Mouse (Mus musculus): ENCODE results near the gene Osbpl7. TPM values are rescaled to one million over a fixed set of nuclear protein-coding genes. Genes with fewer than 3 reads are reported as not detected.
A peak's percentile ranks its signal among the peaks of the same experiment; 100 is the strongest.

Gene Osbpl7
- polyA plus RNA-seq (2014; fragmentation: Nextera tagmentation; extraction: Ambion mirVana) = 4.2 and 6.1 TPM in 2 replicates

DNA sequence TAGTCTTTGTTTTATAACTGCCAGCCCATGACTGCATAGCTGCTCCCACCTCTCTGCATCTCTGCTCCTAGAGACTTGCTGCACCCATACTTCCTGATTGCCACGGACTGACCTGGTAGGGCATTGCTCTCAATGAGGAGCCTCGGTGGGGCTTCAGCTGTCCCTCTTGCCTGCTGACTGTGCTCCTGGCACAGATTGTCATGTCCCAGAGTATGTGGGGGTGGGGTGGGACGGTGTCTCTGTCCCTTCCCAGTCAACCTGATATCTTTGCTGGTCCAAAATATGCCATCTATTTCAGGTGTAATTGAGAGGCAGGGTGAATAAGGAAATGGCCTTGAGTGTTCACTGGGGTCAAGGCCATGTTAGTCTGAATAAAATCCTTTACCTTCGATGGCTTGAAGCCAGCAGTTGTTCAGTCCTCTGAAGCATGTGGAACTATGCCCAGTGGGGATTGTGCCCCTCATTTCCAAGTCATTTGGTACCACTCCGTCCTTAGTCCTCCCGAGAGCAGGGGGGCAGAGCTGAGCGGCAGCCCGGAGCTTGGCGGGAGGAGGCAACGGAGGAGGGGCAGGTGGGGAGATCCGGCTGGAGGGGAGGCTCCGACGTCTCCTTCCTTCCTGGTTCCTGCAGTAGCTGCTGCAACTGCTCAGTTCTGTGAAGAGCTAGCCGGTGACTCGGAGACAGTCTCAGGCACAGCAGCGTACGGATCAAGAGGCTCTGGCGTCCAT is at the start of gene Osbpl7:
Gene Osbpl7 (plus strand): TSS at position 413 of the 728 bp plus-strand sequence.
- peak; percentile 76 for ATAC-seq (ENCODE audit: low FRiP score)

GRCm38 (mm10) chr11:97003170-97003569 is 47.3 kb upstream of the Osbpl7 start:
- Histone ChIP-seq H3K4me3 (ENCODE audit: low read depth, low read length) (no peak overlapping the region), H3K4me1 (replicated peaks; ENCODE audit: control insufficient read depth, insufficient read depth, low read length) (no peaks in the 10 kb centered on the region), H3K9ac (ENCODE audit: low read depth, low read length) (no peak overlapping the region), H3K4me2 (replicated peaks; ENCODE audit: low read depth, low read length) (no peak overlapping the region), H3K36me3 (ENCODE audit: control insufficient read depth, insufficient read depth, low read length) (no peaks in the 10 kb centered on the region), H3K27ac (ENCODE audit: low read depth, low read length) (no peak overlapping the region), H3K9me3 (ENCODE audit: control insufficient read depth, low read length) (no peaks in the 10 kb centered on the region), H3K27me3 (ENCODE audit: control insufficient read depth, insufficient read depth, low read length) (0 out of 2 replicates have a peak, but pooled peaks cover under 1% of the 10 kb centered on the region)
- WGBS = 36% methylated on average over 5 of the region's 5 CpGs
- DNase-seq (ENCODE audit: low spot score) (no peak), ATAC-seq (ENCODE audit: low FRiP score) (no peak)

More for the DNA sequence above, at the start of gene Osbpl7:
- Histone ChIP-seq H3K27ac (ENCODE audit: low read depth, low read length) (no peak within 1 kb of the TSS), H3K4me3 (ENCODE audit: low read depth, low read length) (peak within 1 kb of the TSS; percentile 52), H3K27me3 (ENCODE audit: control insufficient read depth, insufficient read depth, low read length) (no peaks in the 10 kb centered on the region), H3K4me1 (replicated peaks; ENCODE audit: control insufficient read depth, insufficient read depth, low read length) (peaks cover 6% of the 10 kb centered on the region), H3K36me3 (ENCODE audit: control insufficient read depth, insufficient read depth, low read length) (no peaks in the 10 kb centered on the region), H3K9me3 (ENCODE audit: control insufficient read depth, low read length) (no peaks in the 10 kb centered on the region), H3K9ac (ENCODE audit: low read depth, low read length) (peak within 1 kb of the TSS; percentile 60), H3K4me2 (replicated peaks; ENCODE audit: low read depth, low read length) (peak within 1 kb of the TSS; percentile 65)
- peak; percentile 72 for DNase-seq (ENCODE audit: low spot score)
- WGBS = 9% methylated on average over 18 of the region's 18 CpGs

DNA sequence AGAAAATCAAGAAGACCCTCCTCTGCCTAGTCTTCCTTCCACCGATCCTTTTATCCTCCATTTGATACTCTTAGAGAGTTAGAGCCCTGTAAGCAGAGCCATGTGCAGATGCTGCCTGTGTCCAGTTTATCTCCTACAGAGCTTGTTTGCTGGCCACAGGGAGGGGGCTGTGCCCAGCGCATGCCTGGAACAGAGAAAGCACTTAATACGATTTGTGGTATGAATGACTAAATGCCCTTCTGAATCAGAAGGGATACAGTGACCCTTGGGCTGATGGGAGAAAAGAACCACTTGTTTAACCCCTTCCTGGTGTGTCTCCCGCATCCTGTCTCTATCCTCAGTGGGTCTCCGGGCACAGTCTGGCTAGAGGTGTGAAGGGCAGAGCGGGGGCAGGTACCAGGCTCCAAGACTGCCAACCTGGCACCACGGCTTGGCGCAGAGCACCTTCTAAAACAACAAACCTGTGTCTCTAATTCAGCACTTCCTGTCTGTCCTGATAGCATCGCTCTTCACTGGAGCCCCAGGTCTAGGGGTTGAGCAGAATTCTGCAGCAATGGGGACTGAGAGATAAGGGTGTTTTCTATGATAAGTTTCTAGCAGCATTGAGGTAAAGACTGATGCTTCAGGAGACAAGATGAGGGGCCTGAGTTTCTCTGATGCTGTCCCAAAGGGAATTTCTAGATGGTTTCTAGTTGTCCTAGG is 43.2 kb upstream of the Osbpl7 start:
- ATAC-seq (ENCODE audit: low FRiP score) = no peak

DNA sequence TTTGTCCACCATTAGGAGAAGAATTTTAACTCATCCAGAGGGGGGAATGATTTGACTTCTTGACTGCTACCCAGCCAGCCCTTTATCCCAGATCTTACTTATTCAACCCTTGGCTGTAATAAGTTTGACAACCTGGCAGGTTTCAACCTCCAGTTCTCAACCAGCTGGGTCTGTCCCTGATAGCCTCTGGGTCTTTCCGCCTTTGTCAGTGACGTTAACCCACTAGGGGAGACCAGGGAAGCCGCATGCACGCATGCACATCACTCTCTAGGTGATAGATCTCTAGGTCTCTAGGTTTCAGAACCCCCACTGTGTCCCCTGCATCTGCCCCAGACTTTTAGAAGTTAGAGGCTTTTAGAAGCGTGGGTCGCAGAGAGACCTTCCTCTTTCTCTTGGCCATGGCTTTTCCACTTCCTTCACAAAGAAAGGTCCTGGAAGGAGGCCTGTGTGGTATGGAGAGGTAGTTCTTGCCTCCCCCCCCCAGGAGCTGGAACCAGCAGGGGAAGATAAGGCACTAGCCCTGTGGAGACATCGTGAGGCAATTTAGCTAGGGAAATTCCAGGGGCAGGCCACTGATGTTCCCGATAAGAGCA is 41.1 kb upstream of the Osbpl7 start:
- Histone ChIP-seq H3K9ac (ENCODE audit: low read depth, low read length) (no peak overlapping the region), H3K4me3 (ENCODE audit: low read depth, low read length) (no peak overlapping the region), H3K36me3 (ENCODE audit: control insufficient read depth, insufficient read depth, low read length) (no peaks in the 10 kb centered on the region), H3K9me3 (ENCODE audit: control insufficient read depth, low read length) (no peaks in the 10 kb centered on the region), H3K4me1 (replicated peaks; ENCODE audit: control insufficient read depth, insufficient read depth, low read length) (no peaks in the 10 kb centered on the region), H3K27ac (ENCODE audit: low read depth, low read length) (no peak overlapping the region), H3K27me3 (ENCODE audit: control insufficient read depth, insufficient read depth, low read length) (peaks cover 5% of the 10 kb centered on the region), H3K4me2 (replicated peaks; ENCODE audit: low read depth, low read length) (no peak overlapping the region)
- DNase-seq (ENCODE audit: low spot score) = no peak
- 56% methylated on average over 8 of the region's 8 CpGs for WGBS
- no peak for ATAC-seq (ENCODE audit: low FRiP score)

More for the DNA sequence above, 43.2 kb upstream of the Osbpl7 start:
- DNase-seq (ENCODE audit: low spot score) = no peak
- Histone ChIP-seq H3K36me3 (ENCODE audit: control insufficient read depth, insufficient read depth, low read length) (no peaks in the 10 kb centered on the region), H3K4me1 (replicated peaks; ENCODE audit: control insufficient read depth, insufficient read depth, low read length) (no peaks in the 10 kb centered on the region), H3K27me3 (ENCODE audit: control insufficient read depth, insufficient read depth, low read length) (peaks cover 3% of the 10 kb centered on the region; the same call in 1 of the 2 replicates), H3K9ac (ENCODE audit: low read depth, low read length) (no peak overlapping the region), H3K27ac (ENCODE audit: low read depth, low read length) (no peak overlapping the region), H3K9me3 (ENCODE audit: control insufficient read depth, low read length) (no peaks in the 10 kb centered on the region), H3K4me3 (ENCODE audit: low read depth, low read length) (no peak overlapping the region), H3K4me2 (replicated peaks; ENCODE audit: low read depth, low read length) (no peak overlapping the region)
- WGBS = 77% methylated on average over 9 of the region's 9 CpGs

DNA sequence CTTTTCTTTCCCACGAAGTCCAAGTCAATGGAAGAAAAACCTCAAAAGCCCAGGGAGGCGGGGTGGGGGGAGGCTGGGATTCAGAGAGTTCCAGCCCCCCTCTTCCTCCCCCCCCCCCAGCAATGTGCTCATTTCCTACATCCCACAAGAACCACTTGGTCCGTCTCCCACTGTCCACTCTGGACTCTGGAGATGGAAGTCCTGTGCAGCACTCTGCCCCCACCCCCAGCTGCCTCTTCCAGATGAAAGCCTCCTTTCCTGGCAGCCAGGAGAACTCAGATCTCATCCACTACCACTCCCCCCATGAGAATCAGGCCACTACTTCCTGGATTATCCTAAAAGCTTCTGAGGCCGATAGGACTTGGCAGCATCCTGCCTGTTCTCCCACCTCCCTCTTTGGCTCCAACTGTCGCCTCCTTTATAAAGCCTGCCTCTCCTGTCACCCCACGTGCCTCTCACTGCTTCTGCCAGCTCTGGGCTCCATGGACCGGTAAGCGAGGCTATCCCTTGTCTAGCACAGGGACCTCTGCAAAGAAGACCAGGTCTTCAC is 37.2 kb upstream of the Osbpl7 start, which contains the start of gene Sp6:
Gene Sp6 (plus strand): TSS at position 274 of the 550 bp plus-strand sequence.
- no peak for ATAC-seq (ENCODE audit: low FRiP score)
- Histone ChIP-seq H3K4me1 (replicated peaks; ENCODE audit: control insufficient read depth, insufficient read depth, low read length) (no peaks in the 10 kb centered on the region), H3K27ac (ENCODE audit: low read depth, low read length) (no peak within 1 kb of the TSS), H3K4me2 (replicated peaks; ENCODE audit: low read depth, low read length) (no peak within 1 kb of the TSS), H3K9ac (ENCODE audit: low read depth, low read length) (no peak within 1 kb of the TSS), H3K9me3 (ENCODE audit: control insufficient read depth, low read length) (no peaks in the 10 kb centered on the region), H3K36me3 (ENCODE audit: control insufficient read depth, insufficient read depth, low read length) (no peaks in the 10 kb centered on the region), H3K27me3 (ENCODE audit: control insufficient read depth, insufficient read depth, low read length) (peaks cover 32% of the 10 kb centered on the region), H3K4me3 (ENCODE audit: low read depth, low read length) (no peak within 1 kb of the TSS)
- no peak for DNase-seq (ENCODE audit: low spot score)
- 33% methylated on average over 7 of the region's 8 CpGs for WGBS

DNA sequence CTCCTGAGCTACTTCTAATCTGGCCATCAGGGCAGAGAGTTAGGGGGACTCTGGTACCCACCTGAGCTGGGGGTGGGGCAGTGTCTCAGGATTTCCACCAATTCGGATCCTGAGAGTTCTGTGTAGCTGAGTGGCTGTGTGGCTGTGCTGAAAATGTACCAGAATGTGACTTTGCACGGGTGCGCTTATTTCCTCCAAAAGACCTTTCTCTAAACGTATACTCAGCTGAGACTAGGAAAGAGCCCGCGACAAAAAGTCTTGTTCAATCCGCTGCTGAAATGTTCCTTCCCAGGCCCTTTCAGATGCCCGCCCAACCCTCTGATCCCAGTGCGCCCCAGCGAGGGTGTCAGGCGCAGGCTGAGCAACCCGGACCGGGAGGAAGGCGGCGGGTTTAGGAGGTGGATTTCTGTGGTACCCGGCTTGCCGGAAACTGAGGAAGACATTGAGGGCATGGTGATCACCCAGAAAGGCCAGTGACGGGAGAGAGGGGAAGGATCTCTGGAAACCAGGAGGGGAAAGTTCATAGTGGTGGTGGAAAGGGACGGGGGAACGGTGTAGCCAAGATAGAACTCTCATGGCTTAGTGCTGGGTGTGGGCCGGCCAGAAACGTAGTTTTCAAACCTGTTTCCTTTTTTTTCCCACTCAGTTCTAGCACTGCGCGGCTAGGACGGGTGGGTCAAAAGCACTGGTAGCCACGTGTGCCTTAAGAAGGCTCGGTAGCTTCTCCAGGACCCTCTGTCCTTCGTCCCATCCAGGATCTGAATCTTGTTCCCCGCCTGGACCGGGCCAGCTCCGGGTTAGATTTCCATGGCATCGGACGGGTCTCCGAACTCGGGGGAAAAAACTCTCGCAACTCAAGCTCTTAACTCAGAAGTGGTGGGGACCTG is 32.5 kb upstream of the Osbpl7 start:
- no peaks in the 10 kb centered on the region for H3K9me3 ChIP-seq (ENCODE audit: control insufficient read depth, low read length)
- ATAC-seq (ENCODE audit: low FRiP score) (no peak), DNase-seq (ENCODE audit: low spot score) (peak; percentile 55)
- H3K4me3 ChIP-seq (ENCODE audit: low read depth, low read length) = no peak overlapping the region; the same call in 1 of the 2 replicates
- no peaks in the 10 kb centered on the region for H3K36me3 ChIP-seq (ENCODE audit: control insufficient read depth, insufficient read depth, low read length)
- peak overlapping the region; percentile 38 for H3K4me2 ChIP-seq (replicated peaks; ENCODE audit: low read depth, low read length)
- H3K27ac ChIP-seq (ENCODE audit: low read depth, low read length) = no peak overlapping the region
- WGBS = 1% methylated on average over 36 of the region's 36 CpGs
- H3K4me1 ChIP-seq (replicated peaks; ENCODE audit: control insufficient read depth, insufficient read depth, low read length) = peaks cover 19% of the 10 kb centered on the region
- H3K27me3 ChIP-seq (ENCODE audit: control insufficient read depth, insufficient read depth, low read length) = peaks cover 75% of the 10 kb centered on the region
- H3K9ac ChIP-seq (ENCODE audit: low read depth, low read length) = no peak overlapping the region

DNA sequence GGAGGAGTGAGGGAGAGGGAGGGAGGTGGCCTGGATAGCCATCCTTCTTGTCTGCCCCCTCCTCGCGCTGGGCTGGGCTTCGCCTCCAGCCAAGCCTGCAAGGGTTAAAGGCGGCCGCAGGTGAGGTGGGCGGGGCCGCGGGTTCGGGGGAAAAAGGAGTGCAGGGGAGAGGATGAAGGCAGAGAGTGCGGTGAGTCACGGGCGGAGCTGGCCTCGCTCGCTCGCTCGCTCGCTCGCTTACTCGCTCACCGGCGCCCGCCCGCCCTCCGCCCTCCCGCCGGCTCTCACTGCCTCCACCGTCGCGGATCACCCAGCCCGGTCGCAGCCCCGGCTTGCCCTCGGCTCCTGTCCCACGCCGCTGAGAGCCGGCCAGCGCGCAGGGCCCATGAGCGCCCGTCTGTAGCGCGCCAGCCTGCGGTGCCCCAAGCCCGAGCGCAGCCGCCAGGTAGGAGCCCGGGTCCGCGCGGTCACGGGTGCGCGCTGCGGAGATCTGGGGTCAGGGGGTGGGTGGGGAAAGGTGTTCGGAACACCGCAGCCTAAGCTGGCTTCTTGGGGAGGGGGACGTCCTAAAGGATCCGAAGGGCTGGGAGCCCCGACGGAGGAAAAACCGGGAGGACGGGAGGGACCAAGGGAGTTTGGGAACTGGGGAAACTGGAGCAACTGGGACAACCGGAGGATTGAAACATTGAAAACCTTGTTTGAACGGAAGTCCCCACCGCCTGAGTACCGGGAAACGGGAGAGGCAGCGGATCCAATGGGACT is 31.7 kb upstream of the Osbpl7 start:
- peak overlapping the region; percentile 38 for H3K4me2 ChIP-seq (replicated peaks; ENCODE audit: low read depth, low read length)
- H3K27ac ChIP-seq (ENCODE audit: low read depth, low read length) = no peak overlapping the region
- H3K36me3 ChIP-seq (ENCODE audit: control insufficient read depth, insufficient read depth, low read length) = no peaks in the 10 kb centered on the region
- no peaks in the 10 kb centered on the region for H3K9me3 ChIP-seq (ENCODE audit: control insufficient read depth, low read length)
- 1% methylated on average over 39 of the region's 68 CpGs for WGBS
- no peak overlapping the region for H3K9ac ChIP-seq (ENCODE audit: low read depth, low read length)
- DNase-seq (ENCODE audit: low spot score) = peak; percentile 62
- peaks cover 82% of the 10 kb centered on the region for H3K27me3 ChIP-seq (ENCODE audit: control insufficient read depth, insufficient read depth, low read length)
- peaks cover 19% of the 10 kb centered on the region for H3K4me1 ChIP-seq (replicated peaks; ENCODE audit: control insufficient read depth, insufficient read depth, low read length)
- ATAC-seq (ENCODE audit: low FRiP score) = no peak
- H3K4me3 ChIP-seq (ENCODE audit: low read depth, low read length) = peak overlapping the region; percentile 27
